Mouse (Mus musculus) hindbrain, postnatal 0 days (tissue): ENCODE measurements around the gene Grik3. TPM values are rescaled to one million over a fixed set of nuclear protein-coding genes. Genes with fewer than 3 reads are reported as not detected.

Experiments used
- ATAC-seq: fragments of 200-750 bp; cut with Nextera tagmentation; 2 replicates; pipeline ENCODE4 v1.8.0; 2017; ENCODE audit warnings: mild to moderate bottlenecking, moderate TSS enrichment, moderate library complexity
- DNase-seq: peaks from one replicate; pipeline ENCODE4 v3.0.0-alpha.2; 2015; ENCODE audit warnings: low spot score
- H3K27ac ChIP-seq: fragments of 300-500 bp; sonication (generic); 2 replicates; pipeline ENCODE4 v1.5.1; 2014; ENCODE audit warnings: mild to moderate bottlenecking
- H3K27me3 ChIP-seq: fragments of 300-500 bp; sonication (generic); 2 replicates; pipeline ENCODE4 v1.6.1; 2014; ENCODE audit warnings: low read length, mixed read lengths; ENCODE audit not compliant: insufficient read depth
- H3K36me3 ChIP-seq: fragments of 300-500 bp; sonication (generic); 2 replicates; pipeline ENCODE4 v1.6.1; 2014; ENCODE audit warnings: low read length, mixed read lengths; ENCODE audit not compliant: insufficient read depth
- H3K4me1 ChIP-seq: fragments of 300-500 bp; sonication (generic); 2 replicates; pipeline ENCODE4 v1.6.1; 2014; ENCODE audit warnings: antibody characterized with exemption, low read length, mixed read lengths; ENCODE audit not compliant: insufficient read depth
- H3K4me2 ChIP-seq: fragments of 300-500 bp; sonication (generic); 2 replicates; pipeline ENCODE4 v1.6.1; 2014; ENCODE audit warnings: low read depth, mild to moderate bottlenecking, low read length, moderate library complexity, mixed read lengths
- H3K4me3 ChIP-seq: fragments of 300-500 bp; sonication (generic); 2 replicates; pipeline ENCODE4 v1.5.1; 2014; ENCODE audit warnings: low read length
- H3K9ac ChIP-seq: fragments of 300-500 bp; sonication (generic); replicated peaks from 2 replicates; pipeline ENCODE4 v1.6.1; 2014; ENCODE audit warnings: mild to moderate bottlenecking, low read length, moderate library complexity, mixed read lengths
- H3K9me3 ChIP-seq: fragments of 300-500 bp; sonication (generic); 2 replicates; pipeline ENCODE4 v1.6.1; 2016; ENCODE audit warnings: low read length, mixed read lengths
- CTCF ChIP-seq: IDR thresholded peaks from 2 replicates; pipeline ENCODE4 v1.5.1; 2016; ENCODE audit warnings: antibody characterized with exemption, control low read depth, low read depth
- WGBS: fragments of 180-500 bp; shearing (Covaris S2); extraction: QIAGEN DNeasy Blood & Tissue Kit; methylation state at CpG from one replicate; pipeline ENCODE4 v1.1.7; 2014; 5-methylcytosine and 5-hydroxymethylcytosine counted together
- polyA plus RNA-seq: library from polyadenylated mRNA; unstranded; fragments of >200 nt; fragmentation: Nextera tagmentation; extraction: Ambion mirVana; gene quantifications from 2 replicates; pipeline ENCODE4 v1.2.1, GENCODE M21; 2015
- total RNA-seq: library from RNA; depleted of rRNA; stranded (reverse); fragments of >200 nt; gene quantifications from 2 replicates; pipeline ENCODE4 v1.2.3, GENCODE M21; 2014

The Grik3 gene
- total and polyA plus RNA-seq, 2 experiments from 2014 or later = 4.2 to 32.0 TPM

DNA sequence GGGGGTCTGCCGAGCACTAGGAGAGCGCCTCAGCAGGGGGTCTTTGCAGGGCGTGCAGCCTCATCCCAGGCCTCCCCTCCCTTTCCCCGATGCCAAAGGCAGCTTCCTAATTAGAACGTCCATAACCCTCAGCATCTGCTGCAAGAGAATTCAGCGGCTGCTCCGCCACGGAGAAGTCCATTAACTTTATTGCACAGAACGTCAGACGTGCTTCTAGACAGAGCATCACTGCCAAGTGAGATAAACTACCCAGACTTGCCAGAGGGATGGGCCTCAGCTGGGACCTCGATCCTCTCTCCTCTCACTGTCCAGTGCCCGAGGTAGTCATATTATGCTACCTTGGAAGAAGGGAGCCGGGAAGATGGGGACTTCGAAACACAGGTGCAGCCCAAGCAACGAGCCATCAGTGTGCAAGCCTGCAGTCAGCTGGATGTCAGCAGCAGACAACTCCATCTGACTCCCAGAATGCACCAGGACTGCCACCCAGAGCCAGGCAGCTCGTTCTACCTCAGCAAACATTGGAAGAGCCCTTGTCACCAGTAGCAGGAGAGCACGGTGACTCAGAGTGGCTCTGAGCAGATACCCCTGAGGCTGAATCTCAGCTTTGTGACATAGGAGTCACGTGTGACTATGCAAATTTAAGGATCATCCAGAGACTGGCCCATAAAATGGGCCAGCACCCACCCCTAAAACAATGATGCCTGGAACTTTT is 228.1 kb downstream of the Grik3 start:
- Histone ChIP-seq H3K27me3 (no peaks in the 10 kb centered on the region), H3K4me3 (no peak overlapping the region), H3K4me1 (peaks cover 10% of the 10 kb centered on the region), H3K36me3 (no peaks in the 10 kb centered on the region), H3K4me2 (no peak overlapping the region), H3K27ac (no peak overlapping the region), H3K9me3 (no peaks in the 10 kb centered on the region), H3K9ac (no peak overlapping the region)
- no peak for TF ChIP-seq CTCF
- ATAC-seq (peak; percentile 42; the same call in 1 of the 2 replicates), DNase-seq (peak; percentile 43)
- 25% methylated on average over 18 of the region's 18 CpGs for WGBS

DNA sequence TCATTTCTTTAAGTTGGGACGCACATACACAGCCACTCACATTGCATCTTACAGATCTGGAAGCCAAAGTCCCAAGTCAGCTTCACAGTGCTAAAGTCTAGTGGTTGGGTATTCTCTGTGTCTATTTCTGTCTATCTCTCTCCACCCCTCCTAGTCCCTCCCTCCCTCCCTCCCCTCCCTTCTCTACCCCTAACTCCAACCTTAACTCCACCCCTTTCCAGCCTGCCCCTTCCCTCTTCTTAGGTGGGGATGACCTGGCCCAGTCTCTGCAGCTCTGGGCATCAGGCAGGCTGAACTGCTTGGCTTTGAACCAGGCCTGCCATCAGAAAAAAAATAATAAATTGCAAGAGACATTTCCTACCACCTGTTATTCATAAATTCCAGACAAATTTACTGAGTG is 235.7 kb downstream of the Grik3 start:
- WGBS = 90% methylated on average over 1 of the region's 1 CpGs
- H3K27me3 ChIP-seq = peaks cover 9% of the 10 kb centered on the region; the same call in 1 of the 2 replicates
- no peak overlapping the region for H3K4me2 ChIP-seq
- no peaks in the 10 kb centered on the region; the same call in 1 of the 2 replicates for H3K4me1 ChIP-seq
- no peak for TF ChIP-seq CTCF
- ATAC-seq (no peak), DNase-seq (no peak)
- H3K9ac ChIP-seq = no peak overlapping the region
- no peak overlapping the region for H3K4me3 ChIP-seq
- H3K9me3 ChIP-seq = no peaks in the 10 kb centered on the region
- H3K27ac ChIP-seq = no peak overlapping the region
- H3K36me3 ChIP-seq = no peaks in the 10 kb centered on the region

DNA sequence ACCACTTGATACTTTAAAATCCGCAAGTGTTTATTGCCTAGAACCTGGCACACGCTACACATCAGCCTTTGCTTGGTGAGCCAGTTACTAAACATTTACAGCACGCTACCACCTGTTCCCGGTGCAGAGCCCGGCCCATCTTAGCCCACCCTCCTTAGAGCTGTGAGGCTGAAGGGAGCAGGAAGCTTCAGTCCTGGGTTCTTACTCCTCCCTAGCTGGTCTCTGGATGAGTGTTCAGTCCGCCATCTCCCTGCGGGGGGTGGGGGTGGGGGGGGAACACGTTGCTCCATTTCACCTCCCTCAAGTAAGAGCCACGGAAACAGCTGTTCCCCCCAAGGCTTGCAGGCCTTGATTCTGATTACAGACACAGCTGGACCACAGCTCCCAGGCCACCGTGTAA is 236.5 kb downstream of the Grik3 start:
- WGBS = 23% methylated on average over 10 of the region's 10 CpGs
- TF ChIP-seq CTCF = no peak
- H3K4me3 ChIP-seq = no peak overlapping the region
- no peak overlapping the region for H3K4me2 ChIP-seq
- DNase-seq = no peak
- no peak overlapping the region for H3K27ac ChIP-seq
- no peaks in the 10 kb centered on the region for H3K36me3 ChIP-seq
- no peak for ATAC-seq
- H3K9ac ChIP-seq = no peak overlapping the region
- no peaks in the 10 kb centered on the region; the same call in 1 of the 2 replicates for H3K4me1 ChIP-seq
- H3K9me3 ChIP-seq = no peaks in the 10 kb centered on the region
- peaks cover 9% of the 10 kb centered on the region; the same call in 1 of the 2 replicates for H3K27me3 ChIP-seq

DNA sequence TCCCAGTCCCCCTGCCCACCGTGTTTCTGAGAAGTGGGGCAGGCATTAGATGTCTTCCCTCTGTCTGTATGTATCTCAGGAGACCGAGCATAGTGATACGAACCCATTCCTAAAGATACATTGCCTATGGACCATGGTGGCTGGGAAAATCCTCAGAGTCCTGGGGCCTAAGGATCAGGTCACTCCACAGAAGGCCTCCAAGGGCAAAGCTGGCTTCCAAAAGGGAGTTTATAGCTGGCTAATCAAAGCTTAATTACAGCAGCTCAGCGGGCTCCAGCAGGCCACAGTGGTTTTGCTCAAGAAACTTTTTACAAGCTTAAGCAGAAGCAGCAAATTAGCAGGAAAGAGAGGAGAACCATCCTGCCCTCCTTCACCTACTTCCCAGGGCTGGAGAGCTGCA is 237.1 kb downstream of the Grik3 start:
- DNase-seq (no peak), ATAC-seq (no peak)
- no peaks in the 10 kb centered on the region for H3K36me3 ChIP-seq
- no peak overlapping the region for H3K4me3 ChIP-seq
- H3K27me3 ChIP-seq = peaks cover 9% of the 10 kb centered on the region; the same call in 1 of the 2 replicates
- no peak overlapping the region for H3K9ac ChIP-seq
- H3K27ac ChIP-seq = no peak overlapping the region
- WGBS = 25% methylated on average over 4 of the region's 4 CpGs
- H3K9me3 ChIP-seq = no peaks in the 10 kb centered on the region
- no peaks in the 10 kb centered on the region; the same call in 1 of the 2 replicates for H3K4me1 ChIP-seq
- TF ChIP-seq CTCF = no peak
- H3K4me2 ChIP-seq = no peak overlapping the region

DNA sequence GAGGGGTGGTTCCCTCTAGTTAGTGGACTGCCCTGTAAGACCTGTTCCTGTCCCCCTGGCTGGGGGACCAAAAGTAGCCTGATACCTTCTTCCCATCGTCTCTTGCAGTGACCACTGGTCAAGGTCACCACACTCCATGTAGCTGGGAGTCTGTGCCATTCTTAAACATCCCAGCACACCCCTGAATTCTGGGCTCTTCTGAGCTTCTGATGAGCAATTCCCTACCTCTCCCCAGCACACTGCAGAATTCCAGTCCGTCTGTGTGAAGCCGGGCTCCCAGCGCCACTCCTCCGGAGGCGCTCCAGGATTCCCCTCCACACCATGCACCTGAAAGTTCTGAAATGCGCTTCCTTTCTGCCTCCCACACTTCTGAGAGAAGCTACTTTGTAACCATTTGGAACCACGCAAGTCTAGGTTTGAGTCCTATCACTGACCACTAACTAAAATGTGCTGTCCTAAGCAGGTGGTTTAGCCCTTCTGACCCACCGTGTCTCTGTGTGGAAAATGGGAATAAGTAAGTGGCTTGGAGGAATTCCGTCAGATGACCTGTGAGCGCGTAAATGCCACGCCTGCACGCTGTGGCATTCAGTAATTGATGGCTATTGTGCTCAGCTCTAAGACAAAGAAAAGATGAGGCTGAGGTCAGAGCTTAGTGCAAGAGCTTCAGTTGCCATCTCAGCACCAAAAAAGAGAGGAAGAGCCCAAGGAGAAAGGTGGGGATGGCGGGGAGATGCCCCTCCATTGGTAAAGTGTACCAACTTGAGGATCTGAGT is 237.8 kb downstream of the Grik3 start:
- H3K9me3 ChIP-seq = no peaks in the 10 kb centered on the region
- H3K27me3 ChIP-seq = peaks cover 9% of the 10 kb centered on the region; the same call in 1 of the 2 replicates
- no peak overlapping the region for H3K9ac ChIP-seq
- no peak overlapping the region for H3K27ac ChIP-seq
- no peak for TF ChIP-seq CTCF
- ATAC-seq (no peak), DNase-seq (no peak)
- no peak overlapping the region for H3K4me3 ChIP-seq
- no peaks in the 10 kb centered on the region; the same call in 1 of the 2 replicates for H3K4me1 ChIP-seq
- no peak overlapping the region for H3K4me2 ChIP-seq
- 24% methylated on average over 15 of the region's 15 CpGs for WGBS
- no peaks in the 10 kb centered on the region for H3K36me3 ChIP-seq

DNA sequence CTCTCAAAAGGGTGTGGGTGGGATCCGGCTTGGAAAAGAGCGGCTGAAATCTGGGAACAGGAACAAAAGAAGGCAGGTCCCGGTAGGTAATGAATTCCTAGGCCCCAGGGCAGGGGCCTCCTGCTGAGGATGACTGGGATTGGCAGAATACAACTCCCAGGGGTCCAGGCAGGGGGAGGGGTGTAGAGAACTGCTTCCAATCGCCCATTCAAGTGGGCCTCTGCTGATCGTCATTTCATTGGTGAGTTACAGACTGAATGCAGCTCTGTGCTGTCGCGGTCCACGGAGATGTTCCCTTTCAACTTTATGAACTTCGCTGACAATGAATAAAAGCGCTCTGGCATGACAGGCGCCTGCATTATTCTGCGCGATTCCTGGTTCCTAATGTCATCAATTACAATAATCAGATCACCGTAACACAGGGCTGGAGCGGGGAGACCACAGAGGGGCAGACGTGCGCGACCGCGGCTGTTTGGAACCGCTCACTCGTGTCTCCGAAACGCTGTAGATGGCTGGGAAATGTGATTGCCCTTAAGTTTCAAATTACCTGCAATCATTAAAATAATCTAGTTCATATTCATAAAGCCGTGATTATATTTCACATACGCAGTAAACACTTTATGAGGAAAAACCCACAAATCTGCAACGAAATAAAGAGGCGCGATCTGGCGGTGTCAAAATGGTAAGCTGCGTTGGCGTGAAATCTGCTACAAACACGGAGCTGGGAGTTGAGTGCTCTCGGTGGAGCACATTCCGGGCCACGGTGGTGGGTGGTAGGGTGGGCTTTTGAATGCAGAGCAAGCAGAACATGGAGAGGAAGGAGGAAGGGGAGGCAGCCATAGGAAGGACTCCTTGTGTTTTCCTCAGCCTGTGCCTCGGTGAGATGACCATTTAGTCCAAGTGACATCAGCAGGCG is 239.1 kb downstream of the Grik3 start:
- Histone ChIP-seq H3K9ac (no peak overlapping the region), H3K4me1 (no peaks in the 10 kb centered on the region; the same call in 1 of the 2 replicates), H3K4me2 (peak overlapping the region; percentile 45), H3K4me3 (peak overlapping the region; percentile 19), H3K36me3 (no peaks in the 10 kb centered on the region), H3K9me3 (no peaks in the 10 kb centered on the region), H3K27ac (no peak overlapping the region), H3K27me3 (peaks cover 9% of the 10 kb centered on the region; the same call in 1 of the 2 replicates)
- DNase-seq = peak; percentile 46
- ATAC-seq = no peak
- 6% methylated on average over 38 of the region's 38 CpGs for WGBS
- peak; percentile 25 for TF ChIP-seq CTCF
